Mouse (Mus musculus) bone marrow, adult 2 months (tissue): Measurements from ENCODE around the gene Uqcc1.

Experiments
- CTCF ChIP-seq: fragments of 200-500 bp; IDR thresholded peaks from 2 replicates; pipeline ENCODE4 v1.5.1; 2011; ENCODE audit warnings: low read length, control low read depth; ENCODE audit not compliant: control insufficient read depth, insufficient read depth
- POLR2A ChIP-seq: fragments of 200-500 bp; IDR thresholded peaks from 2 replicates; pipeline ENCODE4 v1.6.1; 2011; ENCODE audit warnings: low read depth, mild to moderate bottlenecking, control low read depth, low read length, borderline replicate concordance; ENCODE audit not compliant: control insufficient read depth

GRCm38 (mm10) chr2:155811821-155812396 is 118.2 kb downstream of the Uqcc1 start:
- no peak for TF ChIP-seq POLR2A
- TF ChIP-seq CTCF: peak; percentile 97
